Mouse (Mus musculus): ENCODE measurements around the gene Erbb3. TPM values are rescaled to one million over a fixed set of nuclear protein-coding genes. Genes with fewer than 3 reads are reported as not detected.

Gene Erbb3
- polyA plus RNA-seq, 1 experiment from 2014 or later, result 1.8 TPM

- DNase-seq (ENCODE audit: low spot score) (peak; percentile 69), ATAC-seq (ENCODE audit: low FRiP score) (no peak)
- WGBS, result 17% methylated on average over 4 of the region's 4 CpGs
- H3K9ac ChIP-seq, result peak overlapping the region; percentile 94; the same call in 1 of the 2 replicates
- peaks cover 39% of the 10 kb centered on the region for H3K36me3 ChIP-seq (replicated peaks; ENCODE audit: control insufficient read depth, insufficient read depth)
- H3K9me3 ChIP-seq (ENCODE audit: control insufficient read depth, low read length), result no peaks in the 10 kb centered on the region
- peak overlapping the region; percentile 82 for H3K4me3 ChIP-seq (replicated peaks; ENCODE audit: low read length)
- H3K27me3 ChIP-seq (ENCODE audit: control insufficient read depth, insufficient read depth, low read length), result no peaks in the 10 kb centered on the region
- H3K4me2 ChIP-seq (replicated peaks), result peak overlapping the region; percentile 82
- H3K4me1 ChIP-seq (replicated peaks; ENCODE audit: control insufficient read depth, insufficient read depth, low read length), result peaks cover 17% of the 10 kb centered on the region
- no peak overlapping the region for H3K27ac ChIP-seq
These were observed 43.1 kb downstream of the Erbb3 start for GRCm38 (mm10) chr10:128546361-128546760.

GRCm38 (mm10) chr10:128545570-128545898 lies 43.9 kb downstream of the Erbb3 start:
- H3K36me3 ChIP-seq (replicated peaks; ENCODE audit: control insufficient read depth, insufficient read depth), result peaks cover 48% of the 10 kb centered on the region
- H3K4me1 ChIP-seq (replicated peaks; ENCODE audit: control insufficient read depth, insufficient read depth, low read length), result peaks cover 17% of the 10 kb centered on the region
- no peak for DNase-seq (ENCODE audit: low spot score)
- no peaks in the 10 kb centered on the region for H3K27me3 ChIP-seq (ENCODE audit: control insufficient read depth, insufficient read depth, low read length)
- H3K9me3 ChIP-seq (ENCODE audit: control insufficient read depth, low read length), result no peaks in the 10 kb centered on the region
- no peak overlapping the region for H3K4me2 ChIP-seq (replicated peaks)
- ATAC-seq (ENCODE audit: low FRiP score), result no peak
- WGBS, result 93% methylated on average over 3 of the region's 3 CpGs
- no peak overlapping the region for H3K4me3 ChIP-seq (replicated peaks; ENCODE audit: low read length)
- H3K9ac ChIP-seq, result no peak overlapping the region
- no peak overlapping the region for H3K27ac ChIP-seq

- peaks cover 17% of the 10 kb centered on the region for H3K4me1 ChIP-seq (replicated peaks; ENCODE audit: control insufficient read depth, insufficient read depth, low read length)
- no peak overlapping the region for H3K4me3 ChIP-seq (replicated peaks; ENCODE audit: low read length)
- DNase-seq (ENCODE audit: low spot score) (no peak), ATAC-seq (ENCODE audit: low FRiP score) (no peak)
- no peaks in the 10 kb centered on the region for H3K9me3 ChIP-seq (ENCODE audit: control insufficient read depth, low read length)
- 96% methylated on average over 37 of the region's 37 CpGs for WGBS
- H3K9ac ChIP-seq, result no peak overlapping the region
- no peak overlapping the region for H3K4me2 ChIP-seq (replicated peaks)
- peaks cover 49% of the 10 kb centered on the region for H3K36me3 ChIP-seq (replicated peaks; ENCODE audit: control insufficient read depth, insufficient read depth)
- H3K27ac ChIP-seq, result no peak overlapping the region
- no peaks in the 10 kb centered on the region for H3K27me3 ChIP-seq (ENCODE audit: control insufficient read depth, insufficient read depth, low read length)
These were observed 44.5 kb downstream of the Erbb3 start for GRCm38 (mm10) chr10:128544674-128545569.

GRCm38 (mm10) chr10:128544151-128544657 lies 45.2 kb downstream of the Erbb3 start:
- Histone ChIP-seq H3K36me3 (replicated peaks; ENCODE audit: control insufficient read depth, insufficient read depth) (peaks cover 49% of the 10 kb centered on the region), H3K27ac (no peak overlapping the region), H3K4me1 (replicated peaks; ENCODE audit: control insufficient read depth, insufficient read depth, low read length) (peaks cover 17% of the 10 kb centered on the region), H3K27me3 (ENCODE audit: control insufficient read depth, insufficient read depth, low read length) (no peaks in the 10 kb centered on the region), H3K9ac (no peak overlapping the region), H3K4me3 (replicated peaks; ENCODE audit: low read length) (no peak overlapping the region), H3K4me2 (replicated peaks) (no peak overlapping the region), H3K9me3 (ENCODE audit: control insufficient read depth, low read length) (no peaks in the 10 kb centered on the region)
- DNase-seq (ENCODE audit: low spot score), result no peak
- 97% methylated on average over 15 of the region's 15 CpGs for WGBS
- ATAC-seq (ENCODE audit: low FRiP score), result no peak

GRCm38 (mm10) chr10:128543100-128543499 lies 46.4 kb downstream of the Erbb3 start:
- 72% methylated on average over 2 of the region's 2 CpGs for WGBS
- no peak overlapping the region for H3K27ac ChIP-seq
- peaks cover 49% of the 10 kb centered on the region for H3K36me3 ChIP-seq (replicated peaks; ENCODE audit: control insufficient read depth, insufficient read depth)
- H3K4me2 ChIP-seq (replicated peaks), result no peak overlapping the region
- ATAC-seq (ENCODE audit: low FRiP score) (no peak), DNase-seq (ENCODE audit: low spot score) (no peak)
- no peak overlapping the region for H3K4me3 ChIP-seq (replicated peaks; ENCODE audit: low read length)
- peaks cover 17% of the 10 kb centered on the region for H3K4me1 ChIP-seq (replicated peaks; ENCODE audit: control insufficient read depth, insufficient read depth, low read length)
- no peak overlapping the region for H3K9ac ChIP-seq
- H3K9me3 ChIP-seq (ENCODE audit: control insufficient read depth, low read length), result no peaks in the 10 kb centered on the region
- H3K27me3 ChIP-seq (ENCODE audit: control insufficient read depth, insufficient read depth, low read length), result no peaks in the 10 kb centered on the region

- no peak overlapping the region for H3K27ac ChIP-seq
- DNase-seq (ENCODE audit: low spot score) (no peak), ATAC-seq (ENCODE audit: low FRiP score) (no peak)
- H3K9ac ChIP-seq, result no peak overlapping the region
- H3K9me3 ChIP-seq (ENCODE audit: control insufficient read depth, low read length), result no peaks in the 10 kb centered on the region
- no peak overlapping the region for H3K4me2 ChIP-seq (replicated peaks)
- no peaks in the 10 kb centered on the region for H3K27me3 ChIP-seq (ENCODE audit: control insufficient read depth, insufficient read depth, low read length)
- no peak overlapping the region for H3K4me3 ChIP-seq (replicated peaks; ENCODE audit: low read length)
- WGBS, result 100% methylated on average over 1 of the region's 1 CpGs
- H3K36me3 ChIP-seq (replicated peaks; ENCODE audit: control insufficient read depth, insufficient read depth), result peaks cover 28% of the 10 kb centered on the region
- 0 out of 2 replicates have a peak, but pooled peaks cover 12% of the 10 kb centered on the region for H3K4me1 ChIP-seq (replicated peaks; ENCODE audit: control insufficient read depth, insufficient read depth, low read length)
These were observed 51.0 kb downstream of the Erbb3 start for GRCm38 (mm10) chr10:128538340-128538870.

GRCm38 (mm10) chr10:128536266-128536940 lies 53.0 kb downstream of the Erbb3 start:
- DNase-seq (ENCODE audit: low spot score) (peak; percentile 90), ATAC-seq (ENCODE audit: low FRiP score) (peak; percentile 89)
- 0 out of 2 replicates have a peak, but pooled peaks cover 8% of the 10 kb centered on the region for H3K4me1 ChIP-seq (replicated peaks; ENCODE audit: control insufficient read depth, insufficient read depth, low read length)
- H3K9me3 ChIP-seq (ENCODE audit: control insufficient read depth, low read length), result no peaks in the 10 kb centered on the region
- H3K27ac ChIP-seq, result no peak overlapping the region
- peak overlapping the region; percentile 39 for H3K4me2 ChIP-seq (replicated peaks)
- H3K9ac ChIP-seq, result no peak overlapping the region
- H3K36me3 ChIP-seq (replicated peaks; ENCODE audit: control insufficient read depth, insufficient read depth), result peaks cover 10% of the 10 kb centered on the region
- H3K27me3 ChIP-seq (ENCODE audit: control insufficient read depth, insufficient read depth, low read length), result no peaks in the 10 kb centered on the region
- 19% methylated on average over 18 of the region's 18 CpGs for WGBS
- H3K4me3 ChIP-seq (replicated peaks; ENCODE audit: low read length), result no peak overlapping the region; the same call in 1 of the 2 replicates

- Histone ChIP-seq H3K4me2 (replicated peaks) (peak overlapping the region; percentile 39), H3K9ac (no peak overlapping the region), H3K27me3 (ENCODE audit: control insufficient read depth, insufficient read depth, low read length) (no peaks in the 10 kb centered on the region), H3K36me3 (replicated peaks; ENCODE audit: control insufficient read depth, insufficient read depth) (peaks cover 3% of the 10 kb centered on the region; the same call in 1 of the 2 replicates), H3K9me3 (ENCODE audit: control insufficient read depth, low read length) (no peaks in the 10 kb centered on the region), H3K4me3 (replicated peaks; ENCODE audit: low read length) (no peak overlapping the region; the same call in 1 of the 2 replicates), H3K27ac (no peak overlapping the region), H3K4me1 (replicated peaks; ENCODE audit: control insufficient read depth, insufficient read depth, low read length) (0 out of 2 replicates have a peak, but pooled peaks cover 8% of the 10 kb centered on the region)
- DNase-seq (ENCODE audit: low spot score) (no peak), ATAC-seq (ENCODE audit: low FRiP score) (no peak)
- WGBS, result 76% methylated on average over 4 of the region's 4 CpGs
These were observed 53.7 kb downstream of the Erbb3 start for GRCm38 (mm10) chr10:128535624-128536265.
